Mouse (Mus musculus): Measurements from ENCODE around the gene Retreg3. TPM values are rescaled to one million over a fixed set of nuclear protein-coding genes. Genes with fewer than 3 reads are reported as not detected.

The Retreg3 gene
- total and polyA plus RNA-seq, 3 experiments = 17.0 to 23.4 TPM; not detected in 1

- Histone ChIP-seq H3K4me1 (ENCODE audit: control insufficient read depth in 1 of 2, insufficient read depth in 2 of 2, low read length in 2 of 2) (no peaks in the 10 kb centered on the region), H3K27me3 (ENCODE audit: control insufficient read depth in 1 of 2, insufficient read depth in 2 of 2, low read length in 2 of 2) (no peaks in the 10 kb centered on the region), H3K9ac (ENCODE audit: control insufficient read depth, low read depth, low read length, poor library complexity, severe bottlenecking) (no peak overlapping the region), H3K4me3 (ENCODE audit: control insufficient read depth in 1 of 2, insufficient read depth in 1 of 2, low read depth in 2 of 2, low read length in 2 of 2) (no peak overlapping the region), H3K27ac (ENCODE audit: control insufficient read depth, low read depth, low read length) (no peak overlapping the region), H3K9me3 (replicated peaks; ENCODE audit: insufficient read depth, low read length) (no peaks in the 10 kb centered on the region), H3K79me2 (ENCODE audit: control insufficient read depth, insufficient read depth, low read length, poor library complexity) (no peaks in the 10 kb centered on the region), H3K36me3 (ENCODE audit: control insufficient read depth in 1 of 2, insufficient read depth in 2 of 2, low read length in 2 of 2) (no peaks in the 10 kb centered on the region)
- TF ChIP-seq ZC3H11A (IDR thresholded peaks at IDR 0.05; ENCODE audit: low read depth, low read length) = no peak
- no peak for TF ChIP-seq MAX (IDR thresholded peaks at IDR 0.05; ENCODE audit: low read length)
- TF ChIP-seq GATA1 (IDR thresholded peaks at IDR 0.05; ENCODE audit: low read depth, low read length) = no peak
- no peak for TF ChIP-seq JUND (IDR thresholded peaks at IDR 0.05; ENCODE audit: low read depth, low read length)
- TF ChIP-seq MAFK (IDR thresholded peaks at IDR 0.05; ENCODE audit: borderline replicate concordance, low read depth, low read length) = no peak
- no peak for TF ChIP-seq UBTF (IDR thresholded peaks at IDR 0.05; ENCODE audit: borderline replicate concordance, insufficient read depth, low read depth, low read length)
- no peak for DNase-seq (ENCODE audit: low read depth, low spot score)
Observed at GRCm38 (mm10) chr11:101055418-101055817, 64.3 kb downstream of the Retreg3 start.

DNA sequence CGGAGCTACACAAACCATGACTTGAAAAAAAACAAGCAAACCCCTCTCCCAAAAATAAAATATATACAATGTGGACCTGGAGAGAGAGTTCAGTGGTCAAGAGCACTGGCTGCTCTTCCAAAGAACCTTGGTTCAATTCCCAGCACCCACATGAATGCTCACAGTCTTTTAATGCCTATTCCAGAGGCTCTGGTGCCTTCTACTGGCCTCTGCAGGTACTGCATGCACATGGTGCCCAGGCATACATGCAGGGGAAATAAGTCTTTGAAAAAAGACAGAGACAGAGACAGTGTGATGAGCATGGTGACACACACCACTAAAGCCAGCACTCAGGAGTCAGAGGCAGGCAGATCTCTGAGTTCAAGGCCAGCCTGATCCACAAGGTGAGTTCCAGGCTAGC, 65.7 kb downstream of the Retreg3 start:
- DNase-seq (ENCODE audit: low read depth, low spot score) = peak; percentile 67
- no peaks in the 10 kb centered on the region for H3K27me3 ChIP-seq (ENCODE audit: control insufficient read depth in 1 of 2, insufficient read depth in 2 of 2, low read length in 2 of 2)
- H3K27ac ChIP-seq (ENCODE audit: control insufficient read depth, low read depth, low read length) = no peak overlapping the region
- no peaks in the 10 kb centered on the region for H3K79me2 ChIP-seq (ENCODE audit: control insufficient read depth, insufficient read depth, low read length, poor library complexity)
- no peaks in the 10 kb centered on the region for H3K36me3 ChIP-seq (ENCODE audit: control insufficient read depth in 1 of 2, insufficient read depth in 2 of 2, low read length in 2 of 2)
- no peak overlapping the region for H3K4me3 ChIP-seq (ENCODE audit: control insufficient read depth in 1 of 2, insufficient read depth in 1 of 2, low read depth in 2 of 2, low read length in 2 of 2)
- TF ChIP-seq CTCF (IDR thresholded peaks at IDR 0.05 in 2 of 3, conservative IDR thresholded peaks at IDR 0.05 in 1 of 3; ENCODE audit: control insufficient read depth in 1 of 3, insufficient read depth in 1 of 3, low read depth in 2 of 3, low read length in 3 of 3, poor library complexity in 1 of 3, severe bottlenecking in 1 of 3) (peak; percentile 70 to 87 (median 83)), MEF2A (IDR thresholded peaks at IDR 0.05; ENCODE audit: extremely low read depth, insufficient replicate concordance, low read depth, low read length, poor library complexity, severe bottlenecking) (no peak), RCOR1 (IDR thresholded peaks at IDR 0.05; ENCODE audit: low read depth, low read length) (no peak), SMC3 (IDR thresholded peaks at IDR 0.05; ENCODE audit: low read depth, low read length) (peak; percentile 74), MYC (IDR thresholded peaks at IDR 0.05; ENCODE audit: low read depth, low read length) (0 out of 2 replicates have a peak, but pooled peaks have one; percentile 45), ZNF384 (IDR thresholded peaks at IDR 0.05; ENCODE audit: low read depth, low read length) (peak; percentile 47; the same call in 1 of the 2 replicates), RAD21 (IDR thresholded peaks at IDR 0.05; ENCODE audit: low read depth, low read length) (peak; percentile 84), MAFK (IDR thresholded peaks at IDR 0.05; ENCODE audit: borderline replicate concordance, low read depth, low read length) (no peak), ZC3H11A (IDR thresholded peaks at IDR 0.05; ENCODE audit: low read depth, low read length) (peak; percentile 76)
- H3K9ac ChIP-seq (ENCODE audit: control insufficient read depth, low read depth, low read length, poor library complexity, severe bottlenecking) = no peak overlapping the region
- H3K9me3 ChIP-seq (replicated peaks; ENCODE audit: insufficient read depth, low read length) = no peaks in the 10 kb centered on the region
- H3K4me1 ChIP-seq (ENCODE audit: control insufficient read depth in 1 of 2, insufficient read depth in 2 of 2, low read length in 2 of 2) = no peaks in the 10 kb centered on the region

GRCm38 (mm10) chr11:101052751-101053473, 66.8 kb downstream of the Retreg3 start:
- H3K4me1 ChIP-seq (ENCODE audit: control insufficient read depth in 1 of 2, insufficient read depth in 2 of 2, low read length in 2 of 2) = no peaks in the 10 kb centered on the region
- no peak for DNase-seq (ENCODE audit: low read depth, low spot score)
- no peak overlapping the region for H3K27ac ChIP-seq (ENCODE audit: control insufficient read depth, low read depth, low read length)
- no peak overlapping the region for H3K4me3 ChIP-seq (ENCODE audit: control insufficient read depth in 1 of 2, insufficient read depth in 1 of 2, low read depth in 2 of 2, low read length in 2 of 2)
- H3K79me2 ChIP-seq (ENCODE audit: control insufficient read depth, insufficient read depth, low read length, poor library complexity) = no peaks in the 10 kb centered on the region
- no peaks in the 10 kb centered on the region for H3K9me3 ChIP-seq (replicated peaks; ENCODE audit: insufficient read depth, low read length)
- H3K9ac ChIP-seq (ENCODE audit: control insufficient read depth, low read depth, low read length, poor library complexity, severe bottlenecking) = no peak overlapping the region
- H3K27me3 ChIP-seq (ENCODE audit: control insufficient read depth in 1 of 2, insufficient read depth in 2 of 2, low read length in 2 of 2) = no peaks in the 10 kb centered on the region
- H3K36me3 ChIP-seq (ENCODE audit: control insufficient read depth in 1 of 2, insufficient read depth in 2 of 2, low read length in 2 of 2) = no peaks in the 10 kb centered on the region
- TF ChIP-seq ZC3H11A (IDR thresholded peaks at IDR 0.05; ENCODE audit: low read depth, low read length) = no peak
- no peak for TF ChIP-seq ZMIZ1 (IDR thresholded peaks at IDR 0.05; ENCODE audit: low read depth, low read length)
- TF ChIP-seq RCOR1 (IDR thresholded peaks at IDR 0.05; ENCODE audit: low read depth, low read length) = no peak
- no peak for TF ChIP-seq POLR2AphosphoS2 (IDR thresholded peaks at IDR 0.05; ENCODE audit: low read length)
- no peak for TF ChIP-seq CHD1 (IDR thresholded peaks at IDR 0.05; ENCODE audit: low read depth, low read length)
- TF ChIP-seq USF1 (IDR thresholded peaks at IDR 0.05; ENCODE audit: low read depth, low read length) = no peak
- TF ChIP-seq ETS1 (IDR thresholded peaks at IDR 0.05; ENCODE audit: low read depth, low read length) = no peak
- no peak for TF ChIP-seq TBP (IDR thresholded peaks at IDR 0.05; ENCODE audit: low read depth, low read length)
- TF ChIP-seq TAL1 (IDR thresholded peaks at IDR 0.05; ENCODE audit: low read length) = no peak
- TF ChIP-seq JUND (IDR thresholded peaks at IDR 0.05; ENCODE audit: low read depth, low read length) = no peak
- no peak for TF ChIP-seq NELFE (IDR thresholded peaks at IDR 0.05; ENCODE audit: low read depth, low read length)
- no peak for TF ChIP-seq MYC (IDR thresholded peaks at IDR 0.05; ENCODE audit: low read depth, low read length)
- no peak for TF ChIP-seq RAD21 (IDR thresholded peaks at IDR 0.05; ENCODE audit: low read depth, low read length)
- TF ChIP-seq POLR2AphosphoS5 (IDR thresholded peaks at IDR 0.05; ENCODE audit: borderline replicate concordance, low read depth, low read length) = no peak
- no peak for TF ChIP-seq NRF1 (IDR thresholded peaks at IDR 0.05; ENCODE audit: insufficient read depth, low read depth, low read length, poor library complexity, severe bottlenecking)
- TF ChIP-seq GABPA (IDR thresholded peaks at IDR 0.05; ENCODE audit: low read depth, low read length) = no peak

All from MEL (cell line).